Mouse (Mus musculus) hindbrain, embryonic 12.5 days (tissue): Measurements from ENCODE around the gene 3110082J24Rik. TPM values are rescaled to one million over a fixed set of nuclear protein-coding genes. Genes with fewer than 3 reads are reported as not detected.
A peak's percentile ranks its signal among the peaks of the same experiment; 100 is the strongest.

Experiments used
- ATAC-seq: fragments of 200-750 bp; cut with Nextera tagmentation; 2 replicates; pipeline ENCODE4 v1.8.0; 2017; ENCODE audit warnings: moderate TSS enrichment; ENCODE audit not compliant: low FRiP score
- H3K27ac ChIP-seq: fragments of 300-500 bp; sonication (generic); 2 replicates; pipeline ENCODE4 v1.5.1; 2016; ENCODE audit warnings: mild to moderate bottlenecking
- H3K27me3 ChIP-seq: fragments of 300-500 bp; sonication (generic); 2 replicates; pipeline ENCODE4 v1.6.1; 2016; ENCODE audit warnings: mild to moderate bottlenecking
- H3K36me3 ChIP-seq: fragments of 300-500 bp; sonication (generic); 2 replicates; pipeline ENCODE4 v1.6.1; 2016; ENCODE audit warnings: mild to moderate bottlenecking
- H3K4me1 ChIP-seq: fragments of 300-500 bp; sonication (generic); 2 replicates; pipeline ENCODE4 v1.6.1; 2016
- H3K4me2 ChIP-seq: fragments of 300-500 bp; sonication (generic); replicated peaks from 2 replicates; pipeline ENCODE4 v1.6.1; 2016; ENCODE audit warnings: mild to moderate bottlenecking
- H3K4me3 ChIP-seq: fragments of 300-500 bp; sonication (generic); 2 replicates; pipeline ENCODE4 v1.5.1; 2016; ENCODE audit warnings: mild to moderate bottlenecking
- H3K9ac ChIP-seq: fragments of 300-500 bp; sonication (generic); 2 replicates; pipeline ENCODE4 v1.6.1; 2016; ENCODE audit warnings: mild to moderate bottlenecking, moderate library complexity
- H3K9me3 ChIP-seq: fragments of 300-500 bp; sonication (generic); replicated peaks from 2 replicates; pipeline ENCODE4 v1.6.1; 2016; ENCODE audit warnings: mild to moderate bottlenecking
- WGBS: fragments of 180-500 bp; shearing (Covaris S2); methylation state at CpG from one replicate; pipeline ENCODE4 v1.1.7; 2016; 5-methylcytosine and 5-hydroxymethylcytosine counted together
- polyA plus RNA-seq: library from polyadenylated mRNA; unstranded; fragments of >200 nt; fragmentation: Nextera tagmentation; extraction: Ambion mirVana; gene quantifications from 2 replicates; pipeline ENCODE4 v1.2.1, GENCODE M21; 2016

The 3110082J24Rik gene
- polyA plus RNA-seq, 1 experiment from 2014 or later = 6.8 TPM

DNA sequence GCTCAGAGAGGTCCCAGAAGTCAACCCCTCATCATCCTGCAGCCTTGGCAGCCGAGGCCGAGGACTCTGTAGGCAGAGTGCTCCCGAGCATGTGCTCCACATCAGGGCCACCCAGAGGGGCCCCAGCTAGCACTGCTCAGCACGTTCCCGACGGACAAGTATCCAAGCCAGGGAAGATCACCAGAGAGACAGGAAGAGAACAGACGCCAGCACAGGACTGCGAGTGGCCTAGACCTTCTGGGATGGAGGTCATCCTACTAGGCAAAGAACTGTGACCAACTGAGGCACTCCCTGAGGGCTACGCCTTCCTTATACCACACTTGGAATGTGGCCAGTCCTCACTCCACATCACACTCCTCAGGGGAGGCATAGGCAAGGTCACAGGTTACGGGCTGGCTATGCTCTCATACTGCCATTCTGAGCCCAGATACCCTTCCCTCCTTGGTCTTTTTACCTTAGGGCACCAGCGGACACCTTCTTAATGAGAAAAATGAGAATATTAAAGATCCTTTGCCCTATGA, 29.9 kb upstream of the 3110082J24Rik start:
- H3K27me3 ChIP-seq = no peaks in the 10 kb centered on the region
- H3K27ac ChIP-seq = no peak overlapping the region
- ATAC-seq = no peak
- no peak overlapping the region for H3K9ac ChIP-seq
- H3K36me3 ChIP-seq = peaks cover 73% of the 10 kb centered on the region
- no peak overlapping the region for H3K4me2 ChIP-seq
- 95% methylated on average over 11 of the region's 11 CpGs for WGBS
- H3K4me3 ChIP-seq = no peak overlapping the region
- H3K4me1 ChIP-seq = no peaks in the 10 kb centered on the region
- no peaks in the 10 kb centered on the region for H3K9me3 ChIP-seq

DNA sequence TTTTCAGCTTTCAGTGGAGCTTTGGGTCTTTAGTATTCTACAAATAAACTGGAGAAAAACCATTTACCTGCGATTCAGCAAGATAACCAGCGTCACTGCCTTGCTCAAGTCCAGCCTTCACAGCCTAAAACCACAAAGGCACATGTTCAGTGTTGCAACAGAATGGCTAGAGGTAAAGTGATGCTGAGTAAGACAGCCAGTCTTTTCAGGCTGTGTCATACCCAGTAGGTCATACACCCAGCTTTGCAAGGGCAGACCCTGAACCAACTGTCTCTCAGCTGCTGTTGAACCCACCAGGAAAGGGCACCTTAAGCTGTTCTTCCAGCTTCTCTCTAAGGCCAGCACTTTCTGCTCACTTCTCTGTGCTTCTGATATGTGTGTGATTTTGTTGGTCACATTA, 26.3 kb upstream of the 3110082J24Rik start:
- Histone ChIP-seq H3K27me3 (no peaks in the 10 kb centered on the region), H3K36me3 (peaks cover 71% of the 10 kb centered on the region), H3K9ac (no peak overlapping the region), H3K4me1 (no peaks in the 10 kb centered on the region), H3K27ac (no peak overlapping the region), H3K4me3 (no peak overlapping the region), H3K9me3 (no peaks in the 10 kb centered on the region), H3K4me2 (no peak overlapping the region)
- no peak for ATAC-seq
- WGBS = 98% methylated on average over 2 of the region's 2 CpGs

DNA sequence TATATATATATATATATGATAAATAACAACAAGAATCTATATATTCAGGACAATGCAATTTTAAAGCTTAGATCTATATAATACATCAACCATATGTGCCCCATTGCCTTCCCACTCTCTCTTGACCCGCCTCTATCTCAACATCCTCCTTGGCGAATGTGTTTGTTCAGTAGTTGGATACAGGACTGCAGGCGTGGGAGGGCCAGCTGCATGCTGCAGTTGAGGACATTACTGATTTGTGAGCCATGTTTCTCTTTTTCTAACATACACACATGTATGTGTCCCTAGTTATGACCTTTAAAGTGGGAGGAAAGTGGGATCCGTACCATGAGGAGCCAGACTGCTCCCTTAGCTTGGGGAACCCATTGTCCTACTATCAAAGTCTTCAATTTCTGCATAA, 25.4 kb upstream of the 3110082J24Rik start:
- no peak for ATAC-seq
- Histone ChIP-seq H3K36me3 (peaks cover 78% of the 10 kb centered on the region), H3K27me3 (no peaks in the 10 kb centered on the region), H3K9me3 (no peaks in the 10 kb centered on the region), H3K4me2 (no peak overlapping the region), H3K4me1 (no peaks in the 10 kb centered on the region), H3K27ac (no peak overlapping the region), H3K9ac (no peak overlapping the region), H3K4me3 (no peak overlapping the region)
- WGBS = 94% methylated on average over 4 of the region's 4 CpGs

DNA sequence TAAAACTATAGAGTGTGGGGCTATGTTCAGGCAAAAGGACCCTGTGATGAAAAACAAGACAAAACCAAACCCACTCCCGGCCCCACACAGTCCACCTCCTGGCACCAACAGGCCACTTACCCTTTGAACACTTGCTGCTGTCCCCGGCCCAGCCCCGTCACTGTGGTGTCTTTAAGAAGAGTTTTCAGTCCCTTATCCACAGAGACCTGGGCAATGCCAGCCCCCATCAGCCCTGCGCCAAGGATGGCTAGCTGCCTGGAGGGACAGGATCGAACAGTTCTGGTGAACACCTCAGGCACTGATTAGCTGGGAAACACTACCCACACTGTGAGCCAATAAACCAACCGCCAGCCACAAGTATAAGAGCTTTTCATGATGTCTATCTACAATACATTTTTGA, 22.8 kb upstream of the 3110082J24Rik start:
- H3K36me3 ChIP-seq = peaks cover 81% of the 10 kb centered on the region
- 94% methylated on average over 6 of the region's 6 CpGs for WGBS

DNA sequence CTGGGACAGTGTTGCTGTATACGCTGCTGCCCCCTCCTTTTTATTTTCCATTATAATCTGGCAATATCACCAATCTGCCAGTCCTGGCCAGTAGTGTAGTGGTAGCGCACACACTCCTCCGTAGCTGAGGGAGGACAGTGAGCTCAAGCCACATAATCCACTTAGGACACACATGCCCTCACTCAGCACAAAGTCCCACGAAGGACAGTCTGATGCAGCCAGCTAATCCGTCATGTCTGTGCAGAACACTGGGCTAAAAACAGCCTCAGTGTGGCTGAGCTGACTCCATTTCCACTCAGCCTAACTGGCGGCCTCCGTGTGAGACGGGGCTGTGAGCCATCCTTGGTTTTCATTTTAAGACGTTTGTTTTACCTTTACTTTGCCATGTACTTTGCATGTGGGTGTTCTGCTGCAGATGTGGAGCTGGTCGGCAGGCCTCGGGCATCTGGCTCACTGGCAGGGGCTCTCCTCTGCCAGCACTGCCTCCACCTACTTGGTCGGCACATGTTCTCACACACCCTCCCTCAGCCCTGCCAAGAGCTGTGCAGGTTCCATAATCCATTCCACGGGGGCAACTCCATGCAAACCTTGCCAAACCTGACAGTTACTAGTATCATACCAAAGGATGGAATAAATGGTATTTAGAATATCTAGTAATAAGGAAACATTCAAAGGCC, 22.2 kb upstream of the 3110082J24Rik start:
- no peak overlapping the region for H3K4me2 ChIP-seq
- no peaks in the 10 kb centered on the region for H3K9me3 ChIP-seq
- no peak overlapping the region for H3K4me3 ChIP-seq
- H3K9ac ChIP-seq = no peak overlapping the region
- WGBS = 93% methylated on average over 13 of the region's 13 CpGs
- no peak overlapping the region for H3K27ac ChIP-seq
- H3K36me3 ChIP-seq = peaks cover 81% of the 10 kb centered on the region
- no peak for ATAC-seq
- H3K27me3 ChIP-seq = no peaks in the 10 kb centered on the region
- no peaks in the 10 kb centered on the region for H3K4me1 ChIP-seq

More for the DNA sequence above, 22.8 kb upstream of the 3110082J24Rik start:
- H3K4me2 ChIP-seq = no peak overlapping the region
- H3K27ac ChIP-seq = no peak overlapping the region
- H3K9me3 ChIP-seq = no peaks in the 10 kb centered on the region
- H3K9ac ChIP-seq = no peak overlapping the region
- no peak overlapping the region for H3K4me3 ChIP-seq
- H3K27me3 ChIP-seq = no peaks in the 10 kb centered on the region
- no peaks in the 10 kb centered on the region for H3K4me1 ChIP-seq
- no peak for ATAC-seq

DNA sequence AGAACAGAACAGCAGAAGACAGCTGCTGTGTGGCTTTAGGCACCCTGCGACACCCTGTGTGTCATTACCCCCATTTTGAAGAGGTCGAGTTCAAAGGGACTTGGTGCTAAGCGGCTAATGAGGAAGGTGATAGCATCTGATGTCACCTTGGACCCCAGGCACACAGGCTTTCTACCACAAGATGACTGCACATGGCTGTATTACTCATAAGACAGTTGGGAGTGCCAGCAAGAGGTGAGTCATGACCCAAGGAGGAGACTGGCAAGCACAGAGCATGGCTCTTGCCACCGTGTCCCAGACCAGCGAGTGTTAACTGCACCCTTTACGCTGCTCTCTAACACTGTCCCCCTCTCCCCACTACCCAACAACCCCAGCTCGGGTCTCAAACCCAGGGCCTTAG, 20.9 kb upstream of the 3110082J24Rik start:
- 92% methylated on average over 7 of the region's 7 CpGs for WGBS
- no peak overlapping the region for H3K4me2 ChIP-seq
- no peak overlapping the region for H3K4me3 ChIP-seq
- H3K9ac ChIP-seq = no peak overlapping the region
- H3K27me3 ChIP-seq = no peaks in the 10 kb centered on the region
- no peak for ATAC-seq
- no peak overlapping the region for H3K27ac ChIP-seq
- no peaks in the 10 kb centered on the region for H3K4me1 ChIP-seq
- no peaks in the 10 kb centered on the region for H3K9me3 ChIP-seq
- H3K36me3 ChIP-seq = peaks cover 87% of the 10 kb centered on the region

DNA sequence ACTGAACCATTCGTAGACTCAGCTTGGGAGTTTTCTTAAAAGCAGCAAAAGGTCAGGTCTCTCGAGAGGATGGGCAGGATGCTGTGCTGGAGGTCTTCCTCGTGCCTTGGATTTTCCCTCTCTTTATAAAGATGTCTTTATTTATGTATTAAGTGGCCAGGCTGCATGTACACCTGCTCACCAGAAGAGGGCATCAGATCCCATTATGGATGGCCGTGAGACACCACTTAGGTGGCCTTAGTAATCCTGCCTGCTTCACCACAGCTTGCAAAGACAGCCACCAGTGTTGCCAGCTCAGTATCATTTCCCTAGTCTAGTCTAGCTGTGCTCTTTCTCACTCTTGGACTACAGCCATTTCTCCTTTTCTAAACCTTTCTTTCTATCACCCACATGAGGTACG, 19.7 kb upstream of the 3110082J24Rik start:
- Histone ChIP-seq H3K27ac (no peak overlapping the region), H3K4me3 (no peak overlapping the region), H3K27me3 (no peaks in the 10 kb centered on the region), H3K9ac (no peak overlapping the region), H3K4me2 (no peak overlapping the region), H3K9me3 (no peaks in the 10 kb centered on the region), H3K4me1 (no peaks in the 10 kb centered on the region), H3K36me3 (peaks cover 92% of the 10 kb centered on the region)
- WGBS = 43% methylated on average over 5 of the region's 5 CpGs
- ATAC-seq = no peak; the same call in 1 of the 2 replicates

DNA sequence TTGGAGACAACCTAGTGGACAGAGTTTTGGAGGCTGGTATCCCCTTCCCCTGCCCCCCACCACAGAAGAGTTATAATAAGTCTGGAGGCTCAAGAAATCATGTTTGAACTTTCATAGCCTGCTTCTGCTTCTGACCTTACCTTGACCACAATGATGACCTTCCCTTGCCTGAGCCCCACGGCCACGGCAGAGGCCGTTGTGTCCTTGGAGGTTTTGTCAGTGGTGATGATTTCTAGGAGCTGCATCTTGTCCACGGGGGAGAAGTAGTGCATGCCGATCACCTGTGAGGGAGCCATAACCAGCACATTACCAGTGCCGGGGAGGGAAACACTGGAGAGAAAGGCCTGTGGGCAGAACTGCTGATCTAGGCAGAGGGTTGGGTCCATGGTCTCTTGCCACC, 16.6 kb upstream of the 3110082J24Rik start:
- no peaks in the 10 kb centered on the region for H3K9me3 ChIP-seq
- no peaks in the 10 kb centered on the region for H3K4me1 ChIP-seq
- no peak overlapping the region for H3K4me3 ChIP-seq
- 91% methylated on average over 6 of the region's 6 CpGs for WGBS
- H3K4me2 ChIP-seq = no peak overlapping the region
- no peak overlapping the region for H3K27ac ChIP-seq
- peaks cover 95% of the 10 kb centered on the region for H3K36me3 ChIP-seq
- H3K9ac ChIP-seq = no peak overlapping the region
- H3K27me3 ChIP-seq = no peaks in the 10 kb centered on the region
- no peak for ATAC-seq

DNA sequence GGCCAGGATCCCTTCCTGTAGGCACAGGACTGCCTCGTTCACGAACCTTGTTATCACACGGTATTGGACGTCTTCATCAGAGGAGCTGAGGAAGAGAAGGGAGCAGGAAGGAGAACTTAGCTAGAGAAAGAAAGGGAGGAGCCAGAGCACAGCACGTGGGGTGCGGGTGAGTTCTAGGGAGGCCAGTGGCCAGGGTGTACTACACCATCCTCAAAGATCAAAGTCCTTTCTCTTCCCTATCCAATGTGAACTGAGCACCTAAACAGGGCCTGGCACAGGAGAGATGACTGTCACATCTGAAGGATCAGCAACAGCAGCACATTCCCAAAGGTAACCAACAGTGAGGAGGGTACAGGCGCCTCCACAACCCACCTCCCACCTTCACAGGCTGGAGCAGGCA, 14.2 kb upstream of the 3110082J24Rik start:
- H3K27ac ChIP-seq = no peak overlapping the region
- no peak overlapping the region for H3K4me2 ChIP-seq
- H3K4me1 ChIP-seq = no peaks in the 10 kb centered on the region
- no peak overlapping the region for H3K9ac ChIP-seq
- H3K27me3 ChIP-seq = no peaks in the 10 kb centered on the region
- no peak for ATAC-seq
- 86% methylated on average over 7 of the region's 7 CpGs for WGBS
- no peaks in the 10 kb centered on the region for H3K9me3 ChIP-seq
- peaks cover 93% of the 10 kb centered on the region for H3K36me3 ChIP-seq
- no peak overlapping the region for H3K4me3 ChIP-seq

DNA sequence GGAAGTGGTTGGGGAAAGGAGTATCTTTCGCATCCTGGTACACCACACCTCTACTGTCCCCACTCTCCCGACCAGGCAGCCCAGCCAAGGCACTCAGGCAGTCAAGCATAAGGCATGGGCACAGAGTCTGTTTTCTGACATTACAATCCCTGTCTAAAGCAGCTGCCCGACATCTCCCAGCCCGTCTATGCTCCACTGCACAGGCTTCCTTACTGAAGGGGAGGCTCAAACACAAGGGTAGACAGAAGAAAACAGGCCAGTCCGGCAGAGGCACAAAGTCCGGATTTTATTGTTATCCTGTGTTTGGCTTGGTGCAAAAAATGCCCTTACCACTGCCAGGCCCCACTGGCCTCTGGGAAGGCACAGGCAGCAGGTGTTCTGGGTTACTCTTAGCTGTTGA, 13.3 kb upstream of the 3110082J24Rik start:
- H3K27ac ChIP-seq = no peak overlapping the region
- peaks cover 85% of the 10 kb centered on the region for H3K36me3 ChIP-seq
- H3K9ac ChIP-seq = no peak overlapping the region
- H3K4me2 ChIP-seq = no peak overlapping the region
- 92% methylated on average over 6 of the region's 6 CpGs for WGBS
- H3K27me3 ChIP-seq = peaks cover 9% of the 10 kb centered on the region
- peaks cover 8% of the 10 kb centered on the region for H3K4me1 ChIP-seq
- no peaks in the 10 kb centered on the region for H3K9me3 ChIP-seq
- no peak for ATAC-seq
- no peak overlapping the region for H3K4me3 ChIP-seq

DNA sequence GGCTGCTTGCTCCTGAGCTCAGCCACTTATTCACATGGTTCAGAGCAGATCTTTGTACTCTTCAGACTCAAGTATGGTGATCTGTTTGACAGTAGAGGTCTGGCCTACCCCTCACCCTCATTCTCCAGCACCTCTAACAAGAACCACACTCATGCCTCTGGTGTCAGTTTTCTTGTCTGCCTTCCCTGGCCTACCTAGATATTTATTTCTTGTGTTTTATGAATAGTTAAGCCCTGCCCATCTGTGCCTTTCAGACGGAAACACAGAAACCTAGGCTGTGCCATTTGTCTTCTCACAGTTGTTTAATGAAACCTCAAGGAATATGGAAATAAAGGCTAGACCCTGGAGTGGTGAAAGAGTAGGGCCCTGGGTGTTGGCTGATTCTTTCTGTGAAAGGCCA, 12.1 kb upstream of the 3110082J24Rik start:
- Histone ChIP-seq H3K4me3 (no peak overlapping the region), H3K4me2 (no peak overlapping the region), H3K27me3 (peaks cover 21% of the 10 kb centered on the region), H3K4me1 (peaks cover 18% of the 10 kb centered on the region), H3K36me3 (peaks cover 78% of the 10 kb centered on the region), H3K27ac (no peak overlapping the region), H3K9me3 (no peaks in the 10 kb centered on the region), H3K9ac (no peak overlapping the region)
- 87% methylated on average over 1 of the region's 1 CpGs for WGBS
- ATAC-seq = no peak

DNA sequence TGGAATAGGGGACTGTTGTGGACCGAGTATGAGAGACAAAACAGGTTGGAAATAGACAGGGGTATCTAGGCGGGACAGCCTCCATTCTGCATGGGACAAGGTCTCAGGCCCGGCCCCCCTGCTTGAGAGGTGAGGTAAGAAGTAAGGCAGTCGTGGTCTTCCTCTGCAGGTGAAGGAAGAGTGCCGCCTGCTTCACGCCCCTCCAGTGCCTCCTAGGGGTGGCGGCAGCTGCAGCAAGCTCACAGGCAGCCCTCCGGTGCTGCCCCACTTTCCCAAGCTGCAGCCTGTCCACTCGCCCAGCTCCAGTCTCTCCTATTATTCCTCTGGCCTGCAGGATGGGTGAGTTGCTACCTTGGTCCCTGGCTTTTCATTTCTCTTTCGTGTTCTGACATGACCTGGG, 9.8 kb upstream of the 3110082J24Rik start:
- WGBS = 35% methylated on average over 10 of the region's 10 CpGs
- Histone ChIP-seq H3K4me3 (no peak overlapping the region), H3K27ac (no peak overlapping the region), H3K9me3 (no peaks in the 10 kb centered on the region), H3K4me2 (no peak overlapping the region), H3K36me3 (peaks cover 55% of the 10 kb centered on the region), H3K9ac (no peak overlapping the region), H3K4me1 (peaks cover 28% of the 10 kb centered on the region), H3K27me3 (peaks cover 32% of the 10 kb centered on the region)
- ATAC-seq = no peak

DNA sequence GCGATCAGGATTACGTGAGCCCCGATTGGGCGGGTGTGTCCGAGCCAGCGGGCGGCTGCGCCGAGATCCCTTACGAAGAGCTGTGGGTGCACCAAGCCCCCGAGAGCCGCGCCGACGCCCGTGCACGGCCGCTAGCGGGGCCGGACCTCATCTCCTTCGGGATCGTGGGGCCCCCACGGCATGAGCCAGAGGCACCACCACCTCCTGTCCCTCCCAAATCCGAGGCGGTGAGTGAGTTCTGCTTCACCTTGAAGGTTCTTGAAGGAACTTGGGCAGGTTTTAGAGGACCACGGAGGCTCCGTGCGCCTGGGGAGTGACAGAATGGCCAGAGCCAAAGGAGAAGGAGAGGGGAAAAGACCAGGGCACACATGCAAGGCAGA, 8.9 kb upstream of the 3110082J24Rik start:
- H3K36me3 ChIP-seq = peaks cover 46% of the 10 kb centered on the region
- peak overlapping the region; percentile 69 for H3K4me2 ChIP-seq
- peaks cover 38% of the 10 kb centered on the region for H3K4me1 ChIP-seq
- H3K9ac ChIP-seq = peak overlapping the region; percentile 66
- H3K27me3 ChIP-seq = peaks cover 32% of the 10 kb centered on the region
- no peaks in the 10 kb centered on the region for H3K9me3 ChIP-seq
- no peak overlapping the region for H3K27ac ChIP-seq
- 3% methylated on average over 28 of the region's 28 CpGs for WGBS
- no peak; the same call in 1 of the 2 replicates for ATAC-seq
- H3K4me3 ChIP-seq = peak overlapping the region; percentile 44
